Mouse (Mus musculus) stomach, embryonic 16.5 days (tissue): Measurements from ENCODE around the gene Cdk19. TPM values are rescaled to one million over a fixed set of nuclear protein-coding genes. Genes with fewer than 3 reads are reported as not detected.
A peak's percentile ranks its signal among the peaks of the same experiment; 100 is the strongest.

Experiments used
- ATAC-seq: fragments of 200-750 bp; cut with Nextera tagmentation; 2 replicates; pipeline ENCODE4 v1.8.0; 2017; ENCODE audit warnings: moderate number of reproducible peaks, moderate TSS enrichment; ENCODE audit not compliant: insufficient read depth, low FRiP score
- H3K27ac ChIP-seq: fragments of 300-500 bp; sonication (generic); 2 replicates; pipeline ENCODE4 v1.5.1; 2014; ENCODE audit warnings: low read length
- H3K27me3 ChIP-seq: fragments of 300-500 bp; sonication (generic); 2 replicates; pipeline ENCODE4 v1.6.1; 2014; ENCODE audit warnings: low read length, control low read depth, mixed read lengths; ENCODE audit not compliant: control insufficient read depth, insufficient read depth
- H3K36me3 ChIP-seq: fragments of 300-500 bp; sonication (generic); 2 replicates; pipeline ENCODE4 v1.6.1; 2014; ENCODE audit warnings: low read length; ENCODE audit not compliant: control insufficient read depth, insufficient read depth
- H3K4me1 ChIP-seq: fragments of 300-500 bp; sonication (generic); 2 replicates; pipeline ENCODE4 v1.6.1; 2014; ENCODE audit warnings: low read length, control low read depth, mixed read lengths; ENCODE audit not compliant: control insufficient read depth, insufficient read depth
- H3K4me2 ChIP-seq: fragments of 300-500 bp; sonication (generic); 2 replicates; pipeline ENCODE4 v1.6.1; 2014; ENCODE audit warnings: low read depth, low read length, mixed read lengths
- H3K4me3 ChIP-seq: fragments of 300-500 bp; sonication (generic); replicated peaks from 2 replicates; pipeline ENCODE4 v1.5.1; 2014; ENCODE audit warnings: mild to moderate bottlenecking, low read length
- H3K9ac ChIP-seq: fragments of 300-500 bp; sonication (generic); 2 replicates; pipeline ENCODE4 v1.6.1; 2014; ENCODE audit warnings: low read length
- H3K9me3 ChIP-seq: fragments of 300-500 bp; sonication (generic); replicated peaks from 2 replicates; pipeline ENCODE4 v1.6.1; 2016; ENCODE audit warnings: low read length, control low read depth; ENCODE audit not compliant: control insufficient read depth
- WGBS: fragments of 180-500 bp; shearing (Covaris S2); extraction: QIAGEN DNeasy Blood & Tissue Kit; methylation state at CpG from one replicate; pipeline ENCODE4 v1.1.7; 2014; 5-methylcytosine and 5-hydroxymethylcytosine counted together
- polyA plus RNA-seq: library from polyadenylated mRNA; unstranded; fragments of >200 nt; fragmentation: Nextera tagmentation; extraction: Ambion mirVana; gene quantifications from 2 replicates; pipeline ENCODE4 v1.2.1, GENCODE M21; 2015

Cdk19 gene
- polyA plus RNA-seq, 1 experiment from 2014 or later = 8.4 TPM

- H3K4me1 ChIP-seq = peaks cover 9% of the 10 kb centered on the region; the same call in 1 of the 2 replicates
- no peak overlapping the region for H3K4me2 ChIP-seq
- no peaks in the 10 kb centered on the region for H3K9me3 ChIP-seq
- no peaks in the 10 kb centered on the region for H3K36me3 ChIP-seq
- no peaks in the 10 kb centered on the region for H3K27me3 ChIP-seq
- no peak overlapping the region for H3K27ac ChIP-seq
- 72% methylated on average over 2 of the region's 2 CpGs for WGBS
- H3K4me3 ChIP-seq = no peak overlapping the region
- no peak for ATAC-seq
- H3K9ac ChIP-seq = no peak overlapping the region
These were observed 60.0 kb downstream of the Cdk19 start for GRCm38 (mm10) chr10:40399328-40399727.

GRCm38 (mm10) chr10:40400293-40400692 is 60.9 kb downstream of the Cdk19 start:
- ATAC-seq = no peak
- H3K9me3 ChIP-seq = no peaks in the 10 kb centered on the region
- H3K4me1 ChIP-seq = peaks cover 9% of the 10 kb centered on the region; the same call in 1 of the 2 replicates
- no peaks in the 10 kb centered on the region for H3K36me3 ChIP-seq
- no peak overlapping the region for H3K4me3 ChIP-seq
- WGBS = 89% methylated on average over 4 of the region's 4 CpGs
- H3K27ac ChIP-seq = no peak overlapping the region
- H3K4me2 ChIP-seq = no peak overlapping the region
- no peak overlapping the region for H3K9ac ChIP-seq
- H3K27me3 ChIP-seq = no peaks in the 10 kb centered on the region

- Histone ChIP-seq H3K36me3 (no peaks in the 10 kb centered on the region), H3K27me3 (no peaks in the 10 kb centered on the region), H3K4me2 (no peak overlapping the region), H3K27ac (no peak overlapping the region), H3K9me3 (no peaks in the 10 kb centered on the region), H3K4me3 (no peak overlapping the region), H3K9ac (no peak overlapping the region), H3K4me1 (no peaks in the 10 kb centered on the region)
- 51% methylated on average over 3 of the region's 3 CpGs for WGBS
- ATAC-seq = no peak
These were observed 67.3 kb downstream of the Cdk19 start for GRCm38 (mm10) chr10:40406655-40407054.

GRCm38 (mm10) chr10:40409336-40409735 is 70.0 kb downstream of the Cdk19 start:
- no peak overlapping the region for H3K9ac ChIP-seq
- no peak for ATAC-seq
- H3K4me2 ChIP-seq = no peak overlapping the region
- no peak overlapping the region for H3K27ac ChIP-seq
- no peaks in the 10 kb centered on the region for H3K4me1 ChIP-seq
- H3K4me3 ChIP-seq = no peak overlapping the region
- H3K27me3 ChIP-seq = no peaks in the 10 kb centered on the region
- no peaks in the 10 kb centered on the region for H3K9me3 ChIP-seq
- 80% methylated on average over 2 of the region's 2 CpGs for WGBS
- H3K36me3 ChIP-seq = no peaks in the 10 kb centered on the region

- no peak overlapping the region for H3K4me3 ChIP-seq
- H3K9me3 ChIP-seq = no peaks in the 10 kb centered on the region
- H3K4me2 ChIP-seq = no peak overlapping the region
- H3K9ac ChIP-seq = no peak overlapping the region
- H3K27ac ChIP-seq = no peak overlapping the region
- no peak for ATAC-seq
- H3K27me3 ChIP-seq = no peaks in the 10 kb centered on the region
- WGBS = 93% methylated on average over 2 of the region's 2 CpGs
- H3K4me1 ChIP-seq = no peaks in the 10 kb centered on the region
- H3K36me3 ChIP-seq = no peaks in the 10 kb centered on the region
These were observed 72.0 kb downstream of the Cdk19 start for GRCm38 (mm10) chr10:40411370-40411769.

- Histone ChIP-seq H3K4me2 (no peak overlapping the region), H3K4me1 (peaks cover 16% of the 10 kb centered on the region), H3K27me3 (no peaks in the 10 kb centered on the region), H3K27ac (peak overlapping the region; percentile 42; the same call in 1 of the 2 replicates), H3K9ac (no peak overlapping the region), H3K36me3 (no peaks in the 10 kb centered on the region), H3K4me3 (no peak overlapping the region), H3K9me3 (no peaks in the 10 kb centered on the region)
- peak; percentile 58; the same call in 1 of the 2 replicates for ATAC-seq
- 39% methylated on average over 7 of the region's 7 CpGs for WGBS
These were observed 77.6 kb downstream of the Cdk19 start for GRCm38 (mm10) chr10:40416944-40417343.

GRCm38 (mm10) chr10:40419841-40420240 is 80.5 kb downstream of the Cdk19 start:
- Histone ChIP-seq H3K27ac (no peak overlapping the region), H3K9ac (no peak overlapping the region), H3K4me3 (no peak overlapping the region), H3K4me1 (peaks cover 16% of the 10 kb centered on the region), H3K4me2 (no peak overlapping the region), H3K27me3 (no peaks in the 10 kb centered on the region), H3K36me3 (no peaks in the 10 kb centered on the region), H3K9me3 (no peaks in the 10 kb centered on the region)
- no peak for ATAC-seq
- WGBS = 66% methylated on average over 4 of the region's 4 CpGs

- Histone ChIP-seq H3K4me3 (no peak overlapping the region), H3K9ac (no peak overlapping the region), H3K27ac (no peak overlapping the region), H3K4me2 (no peak overlapping the region), H3K4me1 (peaks cover 21% of the 10 kb centered on the region), H3K9me3 (no peaks in the 10 kb centered on the region), H3K27me3 (no peaks in the 10 kb centered on the region), H3K36me3 (no peaks in the 10 kb centered on the region)
- no peak for ATAC-seq
- WGBS = 66% methylated on average over 2 of the region's 2 CpGs
These were observed 81.3 kb downstream of the Cdk19 start for GRCm38 (mm10) chr10:40420703-40421102.

GRCm38 (mm10) chr10:40421724-40422123 is 82.4 kb downstream of the Cdk19 start:
- Histone ChIP-seq H3K4me3 (no peak overlapping the region), H3K27ac (no peak overlapping the region), H3K4me2 (no peak overlapping the region), H3K4me1 (peaks cover 19% of the 10 kb centered on the region), H3K36me3 (no peaks in the 10 kb centered on the region), H3K9ac (no peak overlapping the region), H3K9me3 (no peaks in the 10 kb centered on the region), H3K27me3 (no peaks in the 10 kb centered on the region)
- WGBS = 87% methylated on average over 2 of the region's 2 CpGs
- no peak for ATAC-seq

- Histone ChIP-seq H3K9ac (no peak overlapping the region), H3K4me2 (no peak overlapping the region), H3K27me3 (no peaks in the 10 kb centered on the region), H3K36me3 (no peaks in the 10 kb centered on the region), H3K4me1 (peaks cover 10% of the 10 kb centered on the region), H3K27ac (no peak overlapping the region), H3K9me3 (no peaks in the 10 kb centered on the region), H3K4me3 (no peak overlapping the region)
- no peak for ATAC-seq
- 52% methylated on average over 4 of the region's 4 CpGs for WGBS
These were observed 83.3 kb downstream of the Cdk19 start for GRCm38 (mm10) chr10:40422696-40423095.
